19 mouse cellular contexts compared by ENCODE assay signal in the genomic region with DNA sequence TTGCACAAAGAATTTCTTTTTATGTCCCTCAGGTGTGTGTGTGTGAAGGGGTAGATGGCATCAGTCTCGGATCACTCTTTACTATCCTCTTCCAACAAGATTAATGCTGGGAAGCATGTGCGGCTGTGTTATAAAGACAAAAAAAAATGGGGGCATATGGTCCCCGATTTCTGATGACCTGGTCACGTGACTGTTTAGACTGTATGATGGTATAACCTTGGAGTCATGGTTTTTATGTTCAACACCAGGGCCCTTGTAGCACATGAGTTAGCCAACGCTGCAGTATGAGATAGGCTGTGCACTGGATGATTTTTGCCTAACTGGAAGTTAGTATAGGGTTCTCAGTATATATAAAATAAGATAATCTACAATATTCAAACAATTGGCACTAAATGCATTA.
A peak's percentile ranks its signal among the peaks of the same experiment; 100 is the strongest.
DNase-seq lines count a peak whose midpoint lies in the region; ATAC-seq and TF ChIP-seq lines count a peak whose summit lies in the region.
"Had no signal": no experiment of that assay in that cellular context is flagged by ENCODE, and none has a peak within 500 bp of the region (broad histone marks: within the 10 kb centered on the region; RNA-seq: fewer than 3 reads in every experiment).

No protein-coding gene starts in this region.

- H3K4me1 ChIP-seq in forebrain, embryonic 15.5 days, result peaks cover 9% of the 10 kb centered on the region; the same call in 1 of the 2 replicates
- H3K4me1 ChIP-seq in forebrain, embryonic 14.5 days (ENCODE audit: control insufficient read depth, insufficient read depth, low read length), result no peaks in the 10 kb centered on the region
- H3K4me1 ChIP-seq in limb, embryonic 10.5 days, result no peaks in the 10 kb centered on the region
- H3K4me1 ChIP-seq: embryonic facial prominence, embryonic 10.5 days; embryonic facial prominence, embryonic 12.5 days; forebrain, embryonic 12.5 days had no signal

- H3K9ac ChIP-seq in forebrain, embryonic 15.5 days (replicated peaks), result no peak overlapping the region
- no peak overlapping the region for H3K9ac ChIP-seq in forebrain, embryonic 14.5 days (ENCODE audit: low read length)
- H3K9ac ChIP-seq: embryonic facial prominence, embryonic 12.5 days; forebrain, embryonic 12.5 days; forebrain, postnatal 0 days had no signal

- H3ac ChIP-seq in C2C12 (ENCODE audit: control insufficient read depth, insufficient read length, low read depth), result no peak overlapping the region

- no peak overlapping the region for H3K4me2 ChIP-seq in forebrain, embryonic 15.5 days (replicated peaks)
- no peak overlapping the region for H3K4me2 ChIP-seq in forebrain, embryonic 14.5 days (ENCODE audit: low read length)
- H3K4me2 ChIP-seq: embryonic facial prominence, embryonic 12.5 days; forebrain, embryonic 12.5 days had no signal

- no peak for TF ChIP-seq CTCF in C2C12 (IDR thresholded peaks at IDR 0.05; ENCODE audit: control insufficient read depth, insufficient read depth, insufficient read length)

- no peak for ATAC-seq in forebrain, embryonic 15.5 days (replicated peaks)
- no peak for ATAC-seq in forebrain, embryonic 14.5 days
- ATAC-seq: activated CD4-positive, CD25-positive, alpha-beta regulatory T cell, adult 4 months; forebrain, postnatal 0 days; Patski had no signal

- H3K79me2 ChIP-seq in C2C12 (ENCODE audit: control insufficient read depth, insufficient read depth), result no peaks in the 10 kb centered on the region

- no peaks in the 10 kb centered on the region for H3K27me3 ChIP-seq in forebrain, embryonic 15.5 days
- no peaks in the 10 kb centered on the region for H3K27me3 ChIP-seq in forebrain, embryonic 14.5 days (replicated peaks; ENCODE audit: control insufficient read depth, insufficient read depth, low read length)
- no peaks in the 10 kb centered on the region for H3K27me3 ChIP-seq in C2C12 (ENCODE audit: control insufficient read depth, insufficient read depth, insufficient read length)
- no peaks in the 10 kb centered on the region for H3K27me3 ChIP-seq in limb, embryonic 10.5 days (ENCODE audit: low read depth, poor library complexity, severe bottlenecking)
- H3K27me3 ChIP-seq: embryonic facial prominence, embryonic 12.5 days; forebrain, embryonic 12.5 days had no signal

- H3K27ac ChIP-seq in forebrain, embryonic 15.5 days (replicated peaks), result peak overlapping the region; percentile 70
- H3K27ac ChIP-seq in forebrain, embryonic 14.5 days (ENCODE audit: low read depth, low read length), result no peak overlapping the region
- H3K27ac ChIP-seq in limb, embryonic 10.5 days, result no peak overlapping the region
- H3K27ac ChIP-seq: embryonic facial prominence, embryonic 10.5 days; embryonic facial prominence, embryonic 12.5 days; forebrain, embryonic 12.5 days had no signal

- H3K9me3 ChIP-seq in forebrain, embryonic 15.5 days, result no peaks in the 10 kb centered on the region
- no peaks in the 10 kb centered on the region for H3K9me3 ChIP-seq in forebrain, embryonic 14.5 days (replicated peaks; ENCODE audit: control insufficient read depth, low read length)
- H3K9me3 ChIP-seq in limb, embryonic 10.5 days (replicated peaks), result no peaks in the 10 kb centered on the region
- H3K9me3 ChIP-seq: embryonic facial prominence, embryonic 10.5 days; embryonic facial prominence, embryonic 12.5 days; forebrain, embryonic 12.5 days had no signal

- WGBS in forebrain, embryonic 15.5 days, result 94% methylated on average over 5 of the region's 5 CpGs
- WGBS in forebrain, embryonic 14.5 days, result 92% methylated on average over 5 of the region's 5 CpGs
- 94% methylated on average over 5 of the region's 5 CpGs for WGBS in limb, embryonic 10.5 days

- no peak for DNase-seq in forebrain, embryonic 14.5 days (ENCODE audit: low spot score)
- peak; percentile 81 for DNase-seq in heart, adult 11 months
- DNase-seq in heart, postnatal 10 days, result no peak
- no peak for DNase-seq in limb, embryonic 10.5 days (ENCODE audit: low spot score)
- DNase-seq: adrenal gland, adult 8-10 months; B cell, adult 2 months; cerebellum, adult 11-12 months; cerebellum, adult 2 months; cerebellum, adult 9-10 months; cerebellum, postnatal 10 days; cerebellum, postnatal 25 days had no signal

- H3K79me3 ChIP-seq in C2C12 (ENCODE audit: low read depth), result no peaks in the 10 kb centered on the region

- no peak overlapping the region for H3K4me3 ChIP-seq in forebrain, embryonic 15.5 days
- no peak overlapping the region for H3K4me3 ChIP-seq in forebrain, embryonic 14.5 days (ENCODE audit: low read depth, low read length)
- no peak overlapping the region for H3K4me3 ChIP-seq in C2C12 (ENCODE audit: insufficient read depth, poor library complexity, severe bottlenecking)
- no peak overlapping the region for H3K4me3 ChIP-seq in limb, embryonic 10.5 days
- H3K4me3 ChIP-seq: embryonic facial prominence, embryonic 10.5 days; embryonic facial prominence, embryonic 12.5 days; forebrain, embryonic 12.5 days had no signal

- intact Hi-C loops in heart, postnatal 10 days (cut with DNase I), result no loop called here

- no peaks in the 10 kb centered on the region for H3K36me3 ChIP-seq in forebrain, embryonic 15.5 days
- no peaks in the 10 kb centered on the region for H3K36me3 ChIP-seq in forebrain, embryonic 14.5 days (ENCODE audit: control insufficient read depth, insufficient read depth, low read length)
- no peaks in the 10 kb centered on the region for H3K36me3 ChIP-seq in C2C12 (ENCODE audit: control insufficient read depth, insufficient read depth)
- no peaks in the 10 kb centered on the region for H3K36me3 ChIP-seq in limb, embryonic 10.5 days
- H3K36me3 ChIP-seq: embryonic facial prominence, embryonic 10.5 days; embryonic facial prominence, embryonic 12.5 days; forebrain, embryonic 12.5 days had no signal

TF ChIP-seq in C2C12, 6 proteins besides CTCF, POLR2A, EP300 and RAD21:
- peak; percentile 31 for TF ChIP-seq USF1 (IDR thresholded peaks at IDR 0.05; ENCODE audit: low read depth)
- no peak for TF ChIP-seq FOSL1 (IDR thresholded peaks at IDR 0.05; ENCODE audit: insufficient read depth, low read length, poor library complexity, severe bottlenecking)
